Mouse (Mus musculus): Measurements from ENCODE around the gene Sdhaf4.

GRCm38 (mm10) chr1:24033759-24034423, 28.4 kb upstream of the Sdhaf4 start:
- TF ChIP-seq CTCF (IDR thresholded peaks at IDR 0.05; ENCODE audit: borderline replicate concordance, extremely low read depth, insufficient read depth, insufficient read length) (no peak), POLR2A (IDR thresholded peaks at IDR 0.05; ENCODE audit: borderline replicate concordance, extremely low read depth, insufficient read depth, insufficient read length, poor library complexity, severe bottlenecking) (no peak)

Measured in brain, embryonic 14.5 days (tissue).